Mouse (Mus musculus): Measurements from ENCODE around the gene Cacna1s. TPM values are rescaled to one million over a fixed set of nuclear protein-coding genes. Genes with fewer than 3 reads are reported as not detected.
A peak's percentile ranks its signal among the peaks of the same experiment; 100 is the strongest.

Gene Cacna1s
- total and polyA plus RNA-seq, 2 experiments from 2014 or later: 0.49 TPM; not detected in 1

- Histone ChIP-seq H3K4me1 (ENCODE audit: control insufficient read depth, insufficient read depth) (peaks cover 8% of the 10 kb centered on the region; the same call in 1 of the 2 replicates), H3K9ac (replicated peaks; ENCODE audit: low read depth, low read length) (no peak overlapping the region), H3K27me3 (ENCODE audit: control insufficient read depth, insufficient read depth, low read length) (peaks cover 14% of the 10 kb centered on the region; the same call in 1 of the 2 replicates), H3K4me2 (ENCODE audit: low read depth, low read length) (no peak overlapping the region), H3K4me3 (ENCODE audit: low read depth, low read length) (no peak overlapping the region), H3K9me3 (replicated peaks; ENCODE audit: control insufficient read depth, low read length) (no peaks in the 10 kb centered on the region), H3K27ac (ENCODE audit: low read depth) (no peak overlapping the region), H3K36me3 (replicated peaks; ENCODE audit: control insufficient read depth, insufficient read depth, low read length) (no peaks in the 10 kb centered on the region)
- 63% methylated on average over 9 of the region's 9 CpGs for WGBS
- peak; percentile 24; the same call in 1 of the 2 replicates for ATAC-seq (ENCODE audit: insufficient read depth, low read depth)
- peak; percentile 22 for DNase-seq (ENCODE audit: low spot score)
- TF ChIP-seq CTCF (IDR thresholded peaks at IDR 0.05; ENCODE audit: low read depth) (no peak), EP300 (IDR thresholded peaks at IDR 0.05; ENCODE audit: low read depth) (no peak)
Measured at GRCm38 (mm10) chr1:136089368-136090165, 37.0 kb downstream of the Cacna1s start.

GRCm38 (mm10) chr1:136093726-136094125, 41.2 kb downstream of the Cacna1s start:
- Histone ChIP-seq H3K4me2 (ENCODE audit: low read depth, low read length) (no peak overlapping the region), H3K36me3 (replicated peaks; ENCODE audit: control insufficient read depth, insufficient read depth, low read length) (no peaks in the 10 kb centered on the region), H3K27me3 (ENCODE audit: control insufficient read depth, insufficient read depth, low read length) (peaks cover 7% of the 10 kb centered on the region; the same call in 1 of the 2 replicates), H3K9ac (replicated peaks; ENCODE audit: low read depth, low read length) (no peak overlapping the region), H3K4me3 (ENCODE audit: low read depth, low read length) (no peak overlapping the region), H3K4me1 (ENCODE audit: control insufficient read depth, insufficient read depth) (peaks cover 3% of the 10 kb centered on the region; the same call in 1 of the 2 replicates), H3K9me3 (replicated peaks; ENCODE audit: control insufficient read depth, low read length) (no peaks in the 10 kb centered on the region), H3K27ac (ENCODE audit: low read depth) (no peak overlapping the region)
- no peak for TF ChIP-seq CTCF (IDR thresholded peaks at IDR 0.05; ENCODE audit: low read depth)
- no peak for TF ChIP-seq EP300 (IDR thresholded peaks at IDR 0.05; ENCODE audit: low read depth)
- 71% methylated on average over 3 of the region's 3 CpGs for WGBS
- DNase-seq (ENCODE audit: low spot score): no peak
- ATAC-seq (ENCODE audit: insufficient read depth, low read depth): no peak

GRCm38 (mm10) chr1:136094807-136095206, 42.3 kb downstream of the Cacna1s start:
- Histone ChIP-seq H3K4me1 (ENCODE audit: control insufficient read depth, insufficient read depth) (peaks cover under 1% of the 10 kb centered on the region; the same call in 1 of the 2 replicates), H3K9ac (replicated peaks; ENCODE audit: low read depth, low read length) (no peak overlapping the region), H3K9me3 (replicated peaks; ENCODE audit: control insufficient read depth, low read length) (no peaks in the 10 kb centered on the region), H3K36me3 (replicated peaks; ENCODE audit: control insufficient read depth, insufficient read depth, low read length) (no peaks in the 10 kb centered on the region), H3K27ac (ENCODE audit: low read depth) (no peak overlapping the region), H3K27me3 (ENCODE audit: control insufficient read depth, insufficient read depth, low read length) (peaks cover 7% of the 10 kb centered on the region; the same call in 1 of the 2 replicates), H3K4me3 (ENCODE audit: low read depth, low read length) (no peak overlapping the region), H3K4me2 (ENCODE audit: low read depth, low read length) (no peak overlapping the region)
- TF ChIP-seq EP300 (IDR thresholded peaks at IDR 0.05; ENCODE audit: low read depth): no peak
- no peak for TF ChIP-seq CTCF (IDR thresholded peaks at IDR 0.05; ENCODE audit: low read depth)
- ATAC-seq (ENCODE audit: insufficient read depth, low read depth): no peak
- WGBS: 67% methylated on average over 5 of the region's 5 CpGs
- DNase-seq (ENCODE audit: low spot score): no peak

- TF ChIP-seq CTCF (IDR thresholded peaks at IDR 0.05; ENCODE audit: low read depth): no peak
- no peak for TF ChIP-seq EP300 (IDR thresholded peaks at IDR 0.05; ENCODE audit: low read depth)
- Histone ChIP-seq H3K4me1 (ENCODE audit: control insufficient read depth, insufficient read depth) (peaks cover 4% of the 10 kb centered on the region), H3K36me3 (replicated peaks; ENCODE audit: control insufficient read depth, insufficient read depth, low read length) (no peaks in the 10 kb centered on the region), H3K4me2 (ENCODE audit: low read depth, low read length) (no peak overlapping the region), H3K27me3 (ENCODE audit: control insufficient read depth, insufficient read depth, low read length) (peaks cover 13% of the 10 kb centered on the region; the same call in 1 of the 2 replicates), H3K9ac (replicated peaks; ENCODE audit: low read depth, low read length) (no peak overlapping the region), H3K27ac (ENCODE audit: low read depth) (no peak overlapping the region), H3K9me3 (replicated peaks; ENCODE audit: control insufficient read depth, low read length) (no peaks in the 10 kb centered on the region), H3K4me3 (ENCODE audit: low read depth, low read length) (no peak overlapping the region)
- ATAC-seq (ENCODE audit: insufficient read depth, low read depth) (no peak), DNase-seq (ENCODE audit: low spot score) (no peak)
- WGBS: 62% methylated on average over 4 of the region's 4 CpGs
Measured at GRCm38 (mm10) chr1:136102094-136102493, 49.5 kb downstream of the Cacna1s start.

- Histone ChIP-seq H3K27ac (ENCODE audit: low read depth) (no peak overlapping the region), H3K9me3 (replicated peaks; ENCODE audit: control insufficient read depth, low read length) (no peaks in the 10 kb centered on the region), H3K27me3 (ENCODE audit: control insufficient read depth, insufficient read depth, low read length) (peaks cover 16% of the 10 kb centered on the region), H3K4me3 (ENCODE audit: low read depth, low read length) (no peak overlapping the region), H3K4me1 (ENCODE audit: control insufficient read depth, insufficient read depth) (peaks cover 4% of the 10 kb centered on the region), H3K9ac (replicated peaks; ENCODE audit: low read depth, low read length) (no peak overlapping the region), H3K36me3 (replicated peaks; ENCODE audit: control insufficient read depth, insufficient read depth, low read length) (no peaks in the 10 kb centered on the region), H3K4me2 (ENCODE audit: low read depth, low read length) (no peak overlapping the region)
- no peak for TF ChIP-seq EP300 (IDR thresholded peaks at IDR 0.05; ENCODE audit: low read depth)
- no peak for TF ChIP-seq CTCF (IDR thresholded peaks at IDR 0.05; ENCODE audit: low read depth)
- ATAC-seq (ENCODE audit: insufficient read depth, low read depth): no peak
- DNase-seq (ENCODE audit: low spot score): no peak
- 66% methylated on average over 3 of the region's 3 CpGs for WGBS
Measured at GRCm38 (mm10) chr1:136102551-136102950, 50.0 kb downstream of the Cacna1s start.
